Mouse (Mus musculus) right cerebral cortex, adult 2 months (tissue): ENCODE measurements at regions not wholly inside any gene's neighbourhood (a gene's known extent, or its start where the extent isn't known, plus 50 kb on each side); places are given as distances from the start of the nearest gene placed in this dataset.

ENCODE experiments used
- DNase-seq, 2 experiments: peaks; one replicate each; pipeline ENCODE4 v3.0.0; 2021 to 2022; ENCODE audit warnings: low spot score in 2 of 2

- no peak for DNase-seq
Observed at GRCm38 (mm10) chr12:28181265-28181664, 370.9 kb downstream of the Dcdc2c start.

DNA sequence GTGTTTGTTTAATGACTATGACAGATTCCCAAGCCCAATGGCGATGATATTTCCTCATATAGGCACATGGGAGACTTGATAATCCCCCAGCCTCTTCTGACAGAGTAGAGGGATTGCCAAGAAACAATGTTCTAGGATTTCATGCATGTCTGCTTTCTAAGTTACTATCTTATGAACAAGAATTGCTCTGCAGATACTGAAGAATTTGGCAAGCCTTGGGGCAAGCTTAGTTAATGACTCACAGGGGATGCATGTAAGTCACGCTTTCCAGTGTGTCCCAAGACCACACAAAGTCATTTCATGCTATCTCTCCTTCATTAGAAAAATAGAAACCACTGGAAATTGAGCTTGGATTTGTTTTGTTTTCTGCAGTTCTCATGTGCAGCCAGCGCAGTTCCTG lies 376.2 kb downstream of the Dcdc2c start:
- DNase-seq, result no peak

DNA sequence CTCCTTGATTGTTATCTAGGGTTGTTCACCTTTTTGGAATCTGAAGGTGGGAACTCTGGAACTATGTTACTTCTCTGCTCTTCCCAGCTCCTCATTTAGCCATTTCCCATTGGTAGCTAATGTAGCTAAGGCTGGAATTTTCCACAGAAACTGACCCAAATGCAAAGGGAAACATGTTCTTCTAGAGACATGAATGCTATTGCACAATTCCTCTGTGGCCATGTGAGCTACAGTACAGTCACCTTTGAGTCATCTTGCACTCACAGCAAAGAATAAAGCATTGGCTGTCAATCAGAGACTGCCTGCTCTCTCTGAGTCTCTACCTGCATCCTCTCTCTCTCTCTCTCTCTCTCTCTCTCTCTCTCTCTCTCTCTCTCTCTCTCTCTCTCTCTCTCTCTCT lies 378.1 kb downstream of the Dcdc2c start:
- DNase-seq, result no peak

GRCm38 (mm10) chr12:28158786-28159185 lies 393.4 kb downstream of the Dcdc2c start:
- DNase-seq, result no peak

- no peak for DNase-seq
Observed at GRCm38 (mm10) chr12:28150759-28151158, 401.4 kb downstream of the Dcdc2c start.

DNA sequence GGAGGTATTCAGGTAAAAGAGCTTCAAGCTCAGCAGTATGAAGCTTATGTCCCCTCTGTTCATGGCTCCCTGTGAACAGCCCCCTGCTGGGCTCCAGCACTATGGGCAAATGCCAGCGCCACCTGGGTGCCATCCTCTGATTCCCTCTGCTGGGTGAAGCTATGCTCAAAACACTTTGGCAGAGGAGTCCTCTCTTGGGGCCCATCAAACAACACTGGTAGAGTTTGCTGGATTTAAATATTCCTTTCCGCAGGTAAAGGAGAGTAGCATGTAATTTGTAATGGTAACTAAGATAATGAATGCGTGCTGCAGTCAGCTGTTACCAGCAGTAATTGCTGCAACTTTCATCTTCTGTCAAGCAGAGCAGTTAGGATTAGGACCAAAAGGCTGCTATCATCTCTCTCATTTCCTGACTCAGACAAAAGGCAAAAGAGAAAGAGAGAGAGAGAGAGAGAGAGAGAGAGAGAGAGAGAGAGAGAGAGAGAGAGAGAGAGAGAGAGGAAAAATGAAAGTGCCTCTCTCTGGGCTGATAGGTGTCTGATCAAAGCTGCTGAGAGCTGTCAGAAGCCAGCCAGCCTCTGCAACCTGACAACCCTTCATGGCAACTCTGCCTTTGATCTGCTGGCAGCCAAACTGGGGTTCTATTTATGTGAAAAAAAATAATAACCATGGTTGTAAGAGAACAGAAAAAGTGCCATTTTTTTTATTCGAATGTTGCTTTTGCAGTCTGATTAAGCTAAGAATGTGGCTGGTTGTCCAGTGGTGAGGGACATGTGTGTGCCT lies 416.2 kb downstream of the Dcdc2c start:
- no peak for DNase-seq

DNA sequence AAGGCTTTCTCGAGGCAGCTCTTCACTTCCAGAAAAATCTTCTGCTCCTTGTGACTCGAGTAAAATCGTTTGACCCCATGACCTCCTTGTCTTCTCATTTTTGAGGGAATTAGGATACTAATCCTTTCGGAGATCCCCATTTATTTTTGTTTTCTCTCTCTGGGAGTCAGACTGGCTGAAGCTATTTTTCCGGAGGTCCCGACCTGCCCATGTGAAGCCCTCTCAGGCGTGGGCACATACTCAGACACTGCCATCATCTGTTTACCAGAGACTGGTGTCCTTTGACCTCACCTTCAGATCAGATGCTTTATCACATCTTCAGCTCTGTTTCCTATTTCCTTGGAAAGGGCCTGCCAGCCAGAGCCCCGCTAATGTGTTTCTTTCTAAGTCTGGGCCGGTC lies 429.4 kb downstream of the Dcdc2c start:
- DNase-seq, result no peak

GRCm38 (mm10) chr12:28120106-28120505 lies 432.1 kb downstream of the Dcdc2c start:
- no peak for DNase-seq

GRCm38 (mm10) chr12:28090673-28091072 lies 461.5 kb downstream of the Dcdc2c start:
- no peak for DNase-seq

DNA sequence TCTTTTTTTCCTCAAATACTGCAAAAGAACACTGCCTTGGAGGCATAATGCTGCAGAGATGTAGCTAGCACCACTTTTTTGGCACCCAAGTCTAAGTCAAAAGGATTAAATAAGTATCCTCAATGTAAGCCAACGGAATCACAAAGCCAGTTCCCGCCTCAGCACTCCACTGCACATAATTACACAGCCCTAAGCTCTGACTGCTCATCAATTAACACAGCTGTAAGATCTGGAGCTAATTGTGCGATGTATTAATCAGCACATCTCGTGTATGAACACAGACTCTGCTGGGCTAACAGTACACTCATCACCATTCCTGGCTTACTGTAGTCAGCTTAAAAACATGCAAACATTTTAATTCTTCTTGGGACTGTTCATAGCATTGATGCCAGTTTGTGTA lies 466.7 kb downstream of the Dcdc2c start:
- no peak for DNase-seq

GRCm38 (mm10) chr12:28076606-28077005 lies 475.6 kb downstream of the Dcdc2c start:
- no peak for DNase-seq

DNA sequence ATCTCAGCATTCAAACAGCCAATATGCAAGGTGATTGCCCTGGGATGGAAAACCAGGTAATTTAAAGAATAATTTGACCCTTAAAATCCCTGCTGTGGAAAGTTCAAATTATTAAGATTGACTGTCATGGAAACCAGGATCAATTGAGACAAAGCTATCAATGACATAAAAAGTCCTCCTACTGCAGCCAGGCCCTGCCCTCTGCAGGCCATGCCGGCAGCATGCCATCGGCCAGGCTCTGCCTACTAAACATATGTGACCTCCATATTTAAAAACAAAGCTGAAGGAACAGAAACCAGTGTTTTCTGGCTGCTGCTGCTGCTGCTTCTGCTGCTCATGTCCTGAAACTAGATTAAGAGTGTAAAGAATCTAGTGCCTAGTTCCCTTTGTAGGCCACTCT lies 483.6 kb downstream of the Dcdc2c start:
- no peak for DNase-seq

DNA sequence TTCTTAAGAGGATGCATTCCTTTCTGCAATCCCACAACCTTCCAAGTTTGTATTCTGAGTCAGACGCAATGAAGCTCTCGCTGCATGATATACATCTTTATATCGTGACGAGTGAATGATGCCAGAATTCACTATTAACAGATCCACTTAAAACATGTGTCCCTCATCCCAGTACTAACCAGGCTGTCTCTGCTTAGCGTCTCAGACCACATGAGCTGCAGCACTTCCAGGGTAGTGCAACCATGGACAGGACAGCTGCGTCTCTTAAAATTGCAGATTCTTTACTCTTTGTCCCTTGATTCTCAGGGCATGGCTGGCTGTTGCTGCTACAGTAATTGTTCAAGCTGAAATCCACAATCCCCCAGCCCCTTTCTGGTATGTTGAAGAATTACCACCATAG lies 491.9 kb downstream of the Dcdc2c start:
- no peak for DNase-seq

GRCm38 (mm10) chr12:28055518-28056280 lies 496.5 kb downstream of the Dcdc2c start:
- peak; percentile 21 to 43 for DNase-seq

DNA sequence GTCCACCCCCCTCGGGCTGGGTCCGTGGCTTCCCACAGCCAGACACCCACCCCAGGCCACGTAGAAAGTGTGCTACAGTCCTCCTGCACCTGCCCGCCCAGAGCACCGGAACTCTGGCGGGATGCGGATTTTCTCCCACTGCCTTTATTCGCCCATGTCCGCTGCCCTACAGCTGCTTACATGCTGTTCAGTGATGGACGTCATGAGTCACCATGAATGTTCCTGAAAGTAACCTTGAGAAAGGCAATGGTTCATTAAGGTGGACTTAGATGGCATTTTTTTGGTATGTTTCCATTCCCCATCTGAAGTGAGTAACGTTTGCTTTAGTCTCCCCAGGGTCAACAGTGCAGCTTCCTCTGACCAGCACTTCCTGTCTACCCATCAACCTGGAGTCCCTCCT lies 497.8 kb downstream of the Dcdc2c start:
- no peak for DNase-seq

DNA sequence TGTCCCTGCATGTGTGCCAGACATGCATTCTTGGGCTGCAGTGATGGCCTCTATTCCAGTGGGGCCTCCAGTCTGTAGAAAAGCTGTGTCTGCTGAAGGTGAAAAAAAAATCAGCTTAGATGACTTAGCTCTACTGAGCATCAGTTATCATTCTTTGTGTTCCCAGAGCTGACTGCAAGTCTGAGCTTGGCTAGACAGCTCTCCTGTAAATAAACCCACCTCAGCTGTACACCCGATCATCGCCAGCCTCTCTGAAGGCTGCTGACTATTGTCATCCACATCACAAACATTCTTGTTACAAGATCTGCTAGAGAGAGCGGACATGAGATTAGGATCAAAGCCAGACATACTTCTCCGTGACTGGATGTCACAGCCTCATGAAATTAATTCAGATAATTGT lies 504.2 kb downstream of the Dcdc2c start:
- no peak for DNase-seq

- DNase-seq, result no peak
Observed at GRCm38 (mm10) chr12:28038161-28038911, 513.9 kb downstream of the Dcdc2c start.

GRCm38 (mm10) chr12:27999170-27999569 lies 553.0 kb downstream of the Dcdc2c start:
- DNase-seq, result no peak

- DNase-seq, result no peak
Observed at GRCm38 (mm10) chr12:27992152-27992551, 560.0 kb downstream of the Dcdc2c start.

- no peak for DNase-seq
Observed at GRCm38 (mm10) chr12:27984261-27984841, 567.8 kb downstream of the Dcdc2c start.

GRCm38 (mm10) chr12:27978257-27978931 lies 573.8 kb downstream of the Dcdc2c start:
- DNase-seq, result peak; percentile 49 to 50
